Mouse (Mus musculus) neutrophil, adult 83 days (primary cell): Measurements from ENCODE around the gene Tmem233. TPM values are rescaled to one million over a fixed set of nuclear protein-coding genes. Genes with fewer than 3 reads are reported as not detected.

Experiments
- total RNA-seq, 2 experiments: library from RNA; stranded (reverse); gene quantifications; one replicate each; pipeline ENCODE4 v1.2.4; 2023

The Tmem233 gene
- not detected for total RNA-seq

DNA sequence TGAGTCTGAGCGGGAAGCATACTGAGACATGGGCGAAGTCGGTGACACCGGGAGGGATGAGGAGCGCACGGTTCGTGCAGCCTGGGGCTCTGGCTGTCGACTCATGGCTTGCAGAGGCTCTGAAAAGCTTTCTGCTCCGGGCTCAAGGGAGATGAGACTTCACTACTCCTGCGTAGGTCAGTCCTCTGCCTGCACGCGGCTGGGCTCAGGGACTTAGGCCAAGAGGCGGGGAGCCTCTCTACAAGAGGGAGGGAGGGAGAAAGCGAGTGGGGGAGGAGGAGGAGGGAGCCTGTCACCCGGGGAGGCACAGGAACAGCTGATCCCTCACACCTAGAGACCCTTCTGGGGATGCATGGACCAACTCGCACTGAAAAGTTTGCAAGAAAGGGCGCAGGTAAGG, at the start of gene Tmem233:
TSS of gene Tmem233 (minus strand) at position 164 of the 400 bp plus-strand sequence.

GRCm38 (mm10) chr5:116024327-116024739, 58.7 kb downstream of the Tmem233 start, which contains the start of gene Prkab1:
Gene Prkab1, minus strand, starts transcription at chr5:116024508.

Other genes with a start within 250 kb of the Tmem233 start
- 10 to 100 TPM; 67.3 to 68.7 TPM for gene Cit, start 238.0 kb downstream of the Tmem233 start, total RNA-seq
- gene Prkab1, start 58.7 kb downstream of the Tmem233 start, total RNA-seq = 100 to 1,000 TPM; 203 to 206 TPM
- gene Ccdc60, start 205.7 kb upstream of the Tmem233 start, total RNA-seq = not detected